Mouse (Mus musculus): Measurements from ENCODE around the gene Hmcn1.

Gene Hmcn1

DNA sequence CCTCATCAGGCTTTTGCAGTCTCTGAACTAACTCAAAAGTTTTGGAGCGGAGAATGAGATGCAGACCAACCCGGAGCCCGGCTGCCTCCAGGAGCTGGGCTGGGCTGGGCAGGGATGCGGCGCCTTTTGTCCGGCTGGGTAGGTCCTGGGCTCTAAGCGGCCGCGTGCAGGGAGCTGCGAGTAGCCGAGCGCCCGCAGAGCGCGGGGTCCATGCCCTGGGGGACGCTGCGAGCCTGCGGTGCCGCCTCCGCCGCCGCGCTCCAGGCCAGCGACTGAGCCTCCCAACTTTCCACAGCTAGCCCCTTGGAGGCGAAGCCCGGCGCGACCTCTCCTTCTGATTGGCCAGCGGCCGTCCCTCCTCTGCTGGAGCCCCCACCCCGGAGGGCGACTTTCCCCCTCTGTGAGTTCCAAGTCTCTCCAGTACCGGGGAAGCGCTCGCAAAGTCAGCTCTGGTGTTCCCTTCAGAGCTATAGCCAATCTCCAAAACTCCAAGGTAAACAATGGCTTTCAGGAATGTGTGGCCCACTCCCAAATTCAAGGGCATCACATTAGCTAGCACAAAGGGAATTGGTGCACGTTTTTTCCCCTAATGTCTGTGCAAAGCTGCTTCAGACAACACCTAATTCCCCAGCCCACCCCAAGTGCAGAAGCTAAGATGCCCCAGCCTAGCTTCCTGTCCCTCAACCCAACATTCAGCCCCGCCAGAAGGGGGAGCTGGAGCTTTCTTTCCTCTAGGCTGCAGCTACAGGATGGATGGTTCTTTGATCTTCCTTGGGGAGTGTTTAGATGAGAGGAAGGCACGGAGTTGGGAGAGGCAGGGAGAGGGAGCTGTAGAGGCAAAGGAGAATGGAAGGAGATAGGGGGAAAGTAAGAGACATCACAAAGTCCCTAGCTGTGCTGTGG lies at the start of gene Hmcn1:
Gene Hmcn1, minus strand, starts transcription at position 274 of the 903 bp plus-strand sequence.
- in situ Hi-C loops (cut with MboI, MseI) = no loop called here

DNA sequence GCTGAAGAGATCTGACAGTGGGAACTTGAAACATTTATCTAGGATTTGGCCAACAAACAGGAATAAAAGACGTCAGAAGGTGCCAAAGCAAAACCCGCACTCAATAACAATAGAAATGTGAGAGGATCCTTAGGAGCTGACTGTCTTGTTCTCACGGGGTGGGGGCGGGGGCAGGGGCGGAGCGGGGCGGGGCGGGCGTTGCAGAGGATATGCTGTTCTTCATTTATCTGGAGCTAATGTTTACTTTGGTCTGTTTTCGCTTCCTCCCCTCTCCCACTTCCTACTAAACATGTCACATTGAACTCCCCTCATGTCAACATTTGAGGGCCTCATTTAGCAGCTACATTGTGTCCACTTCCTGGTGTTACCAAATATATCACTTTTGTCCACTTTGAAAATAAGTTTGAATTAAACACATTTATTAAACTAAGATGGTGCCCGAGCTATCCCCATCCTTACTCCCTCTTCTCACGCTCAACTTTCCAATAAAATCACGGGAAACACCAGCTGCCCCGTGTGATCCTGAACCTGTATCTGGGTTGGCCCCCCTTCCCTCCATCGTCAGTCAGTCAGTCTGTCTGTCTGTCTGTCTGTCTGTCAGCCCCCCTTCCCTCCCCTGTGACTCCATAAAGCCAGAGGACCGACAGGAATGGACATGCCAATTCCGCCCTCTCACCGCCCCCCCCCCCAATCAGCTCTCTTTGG lies 47.9 kb upstream of the Hmcn1 start:
- in situ Hi-C loops (cut with MboI, MseI) = no loop called here

DNA sequence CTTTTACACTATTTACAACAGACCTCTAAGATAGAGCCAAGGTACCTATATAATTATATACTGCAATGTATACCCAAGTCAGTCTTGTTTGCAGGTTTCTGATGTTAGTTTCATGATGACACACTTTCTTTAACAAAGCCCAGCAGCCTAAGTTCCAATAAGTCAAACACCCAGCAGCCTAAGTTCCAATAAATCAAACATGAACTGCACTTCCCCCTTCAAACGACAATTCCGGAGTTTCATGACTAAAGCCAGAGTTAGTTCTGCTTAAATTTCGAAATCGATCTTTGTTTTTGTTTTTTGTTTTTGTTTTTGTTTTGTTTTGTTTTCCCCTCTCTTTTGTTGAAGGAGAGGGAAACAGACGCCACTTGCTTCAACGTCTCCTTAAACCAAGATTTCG lies 47.1 kb upstream of the Hmcn1 start:
- in situ Hi-C loops (cut with MboI, MseI) = no loop called here

DNA sequence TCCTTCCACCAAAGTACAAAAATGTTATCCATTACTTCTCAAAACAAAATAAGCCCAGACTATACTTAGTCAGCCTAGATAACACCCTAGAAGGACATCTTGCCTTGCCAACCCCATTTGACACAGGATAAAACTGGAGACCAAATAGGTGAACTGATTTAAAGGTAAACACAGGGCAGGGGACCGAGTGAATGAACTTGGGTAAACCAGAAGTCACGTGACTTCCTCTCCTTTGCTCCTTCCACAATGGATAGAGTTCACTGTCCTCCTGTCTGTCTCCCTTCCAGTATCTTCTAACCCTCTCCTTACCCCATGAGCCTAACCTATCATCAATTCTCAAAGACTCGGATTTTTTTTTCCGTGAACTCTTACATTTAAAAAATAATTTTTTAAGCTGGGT lies 46.0 kb upstream of the Hmcn1 start:
- in situ Hi-C loops (cut with MboI, MseI) = no loop called here

DNA sequence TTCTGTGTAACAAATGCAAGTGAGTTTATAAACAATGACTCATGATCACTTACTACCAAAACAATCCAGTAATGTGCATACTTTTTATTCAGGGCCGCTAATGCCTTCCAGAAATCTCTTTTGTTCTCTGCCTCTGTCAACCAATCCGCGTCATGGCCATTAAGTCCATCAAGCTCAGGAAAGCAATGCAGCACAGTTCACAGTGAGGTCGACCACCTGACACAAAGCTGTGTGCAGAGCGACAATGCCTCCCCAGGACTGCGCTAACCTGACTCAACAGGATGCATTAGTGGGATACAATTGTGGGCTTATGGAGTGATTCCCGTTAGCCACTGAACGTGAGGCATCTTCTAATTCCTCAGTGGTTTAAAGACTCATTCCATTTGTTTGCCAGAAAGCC lies 45.3 kb upstream of the Hmcn1 start:
- in situ Hi-C loops (cut with MboI, MseI) = no loop called here

DNA sequence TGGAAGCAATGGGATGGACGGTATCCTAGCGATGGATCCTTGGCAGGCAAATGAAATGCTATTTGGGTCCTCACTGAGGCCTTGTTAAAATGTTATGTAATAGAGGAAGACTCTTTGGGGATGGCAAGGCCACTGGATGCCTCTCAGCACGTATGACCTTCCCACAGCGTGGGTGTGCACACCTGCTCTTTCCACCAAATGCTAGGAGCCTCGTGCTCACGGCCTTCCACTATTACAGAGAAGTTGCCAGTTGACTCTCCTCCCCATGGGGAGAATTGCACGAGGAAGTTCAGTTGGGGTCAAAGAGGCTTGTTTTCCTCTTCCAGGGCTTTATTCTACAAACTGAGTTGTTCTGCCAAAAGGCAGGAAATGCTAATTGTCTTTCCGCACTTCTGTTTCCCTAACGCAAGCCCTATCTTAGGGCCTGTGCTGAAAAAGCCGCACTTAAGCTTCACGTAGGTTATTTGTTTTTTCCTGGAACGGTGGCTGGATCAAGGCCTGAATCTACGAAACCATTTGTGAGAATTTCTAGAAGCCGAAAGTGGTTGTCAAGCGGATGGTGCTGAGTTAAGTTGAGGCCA lies 43.3 kb upstream of the Hmcn1 start:
- in situ Hi-C loops (cut with MboI, MseI) = no loop called here

DNA sequence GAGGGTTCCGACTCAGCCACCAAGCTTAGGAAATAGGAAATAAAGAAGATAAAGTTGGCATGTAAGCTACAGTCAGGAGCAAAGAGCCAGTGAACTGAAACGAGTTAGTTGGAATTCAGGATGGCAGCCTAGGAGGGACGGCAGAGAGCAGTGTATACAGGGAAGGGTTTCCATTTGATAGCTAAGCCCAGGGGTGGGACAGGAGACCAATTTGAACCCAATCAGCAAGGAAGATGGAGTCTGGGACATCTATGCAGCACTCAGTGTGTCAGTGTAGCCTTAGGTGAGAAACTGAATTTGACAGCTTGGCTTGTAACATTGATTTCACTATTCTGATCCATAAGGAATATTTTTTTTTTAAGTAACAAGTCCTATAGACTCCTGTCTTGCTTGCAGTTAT lies 42.5 kb upstream of the Hmcn1 start:
- in situ Hi-C loops (cut with MboI, MseI) = no loop called here

DNA sequence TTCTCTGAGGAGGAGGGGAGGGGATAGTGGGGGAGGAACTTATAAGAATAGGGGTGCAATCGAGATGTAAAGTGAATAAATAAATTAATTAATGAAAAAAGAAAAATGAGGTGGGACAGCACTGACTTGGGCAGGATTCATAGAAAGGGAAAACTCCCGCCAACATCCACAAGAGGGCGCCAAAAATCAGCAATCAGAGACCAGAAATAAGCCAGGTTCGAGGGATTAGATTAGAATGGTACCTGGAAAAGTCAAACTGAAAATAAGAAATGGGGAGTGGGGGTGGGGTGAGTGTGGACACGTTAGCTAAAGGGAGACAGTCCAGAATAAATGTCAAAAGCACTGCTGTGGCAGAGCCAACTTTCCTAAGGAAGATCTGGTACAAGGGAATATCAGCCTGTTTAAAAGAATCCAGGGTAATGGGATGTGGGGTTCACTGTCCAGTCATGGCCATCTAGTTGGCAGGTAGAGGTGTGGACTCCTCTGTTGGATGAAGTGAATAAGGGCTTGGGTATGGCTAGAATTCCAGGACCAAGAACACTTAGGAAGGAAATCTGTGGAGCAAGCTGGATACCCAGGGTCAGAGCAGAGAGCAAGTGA lies 41.9 kb upstream of the Hmcn1 start:
- in situ Hi-C loops (cut with MboI, MseI) = no loop called here

DNA sequence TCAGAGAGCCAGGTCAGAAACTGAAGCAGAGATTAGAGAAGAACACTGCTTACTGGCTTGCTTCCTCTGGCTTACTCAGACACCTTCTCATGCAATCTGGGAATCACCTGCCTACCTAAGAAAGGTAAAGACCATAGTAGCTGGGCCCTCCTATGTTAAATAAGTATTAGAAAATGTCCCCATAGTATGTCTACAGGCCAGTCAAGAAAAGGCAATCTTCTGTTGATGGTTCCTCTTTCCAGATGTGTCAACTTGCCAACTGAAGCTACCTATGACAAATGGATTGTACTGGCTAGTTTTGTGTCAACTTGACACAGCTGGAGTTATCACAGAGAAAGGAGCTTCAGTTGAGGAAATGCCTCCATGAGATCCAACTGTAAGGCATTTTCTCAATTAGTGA lies 40.1 kb upstream of the Hmcn1 start:
- in situ Hi-C loops (cut with MboI, MseI) = no loop called here

DNA sequence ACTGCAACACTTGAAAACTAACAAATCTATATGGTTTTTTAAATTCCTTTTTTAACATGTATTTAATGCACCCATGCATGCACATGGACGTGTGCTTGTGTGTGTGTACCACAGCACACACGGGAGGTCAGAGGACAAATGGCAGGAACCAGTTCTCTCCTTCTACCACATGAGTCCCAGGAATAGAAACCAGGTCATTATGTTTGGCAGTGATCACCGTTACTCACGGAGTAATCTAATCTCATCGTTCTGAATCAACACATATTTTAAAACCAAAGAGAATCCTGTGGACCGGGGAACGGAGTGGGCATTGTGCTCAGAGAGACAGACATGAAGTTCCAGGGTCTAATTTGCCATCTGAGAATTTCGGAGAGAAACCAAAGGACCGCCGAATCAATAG lies 38.3 kb upstream of the Hmcn1 start:
- in situ Hi-C loops (cut with MboI, MseI) = no loop called here

DNA sequence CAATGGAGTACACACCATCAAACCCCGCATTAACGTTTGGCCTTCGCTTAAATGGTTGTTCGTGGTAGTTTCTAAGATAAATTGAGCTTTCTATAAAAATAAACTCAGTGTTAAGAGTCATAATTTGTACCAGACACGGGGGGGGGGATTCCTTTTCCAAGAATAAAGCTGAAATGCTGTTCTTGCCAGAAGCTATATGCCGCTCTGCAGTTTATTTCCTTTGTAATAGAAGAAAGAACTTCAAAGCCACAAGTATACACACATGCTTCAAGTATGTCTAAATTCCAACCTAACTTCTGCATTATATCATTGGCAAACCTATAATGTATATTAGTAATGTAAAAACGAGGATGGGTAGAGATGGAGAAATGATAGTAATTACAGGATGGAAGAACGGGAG lies 37.9 kb upstream of the Hmcn1 start:
- in situ Hi-C loops (cut with MboI, MseI) = no loop called here

DNA sequence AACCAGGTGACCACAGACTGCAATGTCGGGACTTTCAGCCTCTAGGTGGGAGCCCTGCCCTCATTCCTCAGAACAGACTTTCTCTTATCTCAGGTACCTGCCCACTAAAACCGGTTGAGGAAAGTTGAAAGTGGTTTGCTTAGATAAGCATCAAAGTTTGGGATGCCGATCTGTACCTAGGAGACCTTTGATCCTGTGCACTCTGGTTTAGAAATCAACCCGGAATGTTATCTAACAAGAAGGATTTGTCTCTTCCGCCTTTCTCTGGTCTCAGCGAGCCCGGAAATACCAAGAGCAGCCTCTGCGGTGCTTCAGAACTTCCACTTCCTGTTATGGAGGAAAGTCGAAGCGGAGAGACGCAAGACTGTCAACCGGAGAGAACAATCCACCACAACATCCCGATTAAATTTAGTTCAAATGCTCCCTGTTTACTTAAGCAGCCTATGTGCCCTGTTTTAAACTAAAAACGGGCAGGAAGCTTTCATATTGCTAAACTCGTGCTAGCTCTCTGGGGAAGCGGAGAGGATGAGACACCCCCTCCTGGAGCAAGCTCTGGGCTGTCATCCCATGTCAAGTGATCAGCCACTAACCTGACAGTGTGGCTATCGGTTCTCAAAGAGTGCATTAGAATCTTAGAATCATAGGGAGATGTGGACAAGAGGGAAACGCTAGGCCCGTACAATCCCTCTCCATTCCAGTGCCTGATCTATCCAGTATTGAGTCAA lies 32.0 kb upstream of the Hmcn1 start:
- in situ Hi-C loops (cut with MboI, MseI) = no loop called here

DNA sequence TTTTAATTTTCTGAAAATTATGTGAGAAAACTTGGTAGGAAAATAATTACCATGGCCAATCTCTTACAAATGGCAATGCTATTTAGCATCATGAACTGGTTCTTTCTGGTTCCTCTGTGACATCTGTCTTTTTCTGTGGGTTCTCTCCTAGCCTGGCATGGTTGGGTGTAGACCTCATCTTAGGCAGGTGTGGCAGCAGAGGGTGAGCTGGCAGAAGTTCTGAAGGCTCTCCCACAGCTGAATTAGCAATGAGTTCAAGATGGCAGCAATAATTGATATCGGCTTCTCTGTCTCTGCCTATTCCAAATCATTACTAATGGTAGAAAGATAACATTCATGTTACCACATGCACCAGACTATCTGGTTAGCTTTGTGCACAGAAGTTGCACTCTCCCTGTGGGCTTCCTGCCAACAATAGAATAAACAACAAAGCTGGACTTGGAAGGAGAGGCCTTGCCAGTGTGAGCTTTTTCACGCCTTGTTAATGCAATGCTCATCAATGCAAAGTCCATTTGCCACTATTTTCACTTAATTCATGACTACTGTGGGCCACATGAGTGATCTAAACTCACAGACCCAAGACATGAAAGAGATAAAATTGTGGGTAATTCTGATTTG lies 26.1 kb upstream of the Hmcn1 start:
- in situ Hi-C loops (cut with MboI, MseI) = no loop called here

DNA sequence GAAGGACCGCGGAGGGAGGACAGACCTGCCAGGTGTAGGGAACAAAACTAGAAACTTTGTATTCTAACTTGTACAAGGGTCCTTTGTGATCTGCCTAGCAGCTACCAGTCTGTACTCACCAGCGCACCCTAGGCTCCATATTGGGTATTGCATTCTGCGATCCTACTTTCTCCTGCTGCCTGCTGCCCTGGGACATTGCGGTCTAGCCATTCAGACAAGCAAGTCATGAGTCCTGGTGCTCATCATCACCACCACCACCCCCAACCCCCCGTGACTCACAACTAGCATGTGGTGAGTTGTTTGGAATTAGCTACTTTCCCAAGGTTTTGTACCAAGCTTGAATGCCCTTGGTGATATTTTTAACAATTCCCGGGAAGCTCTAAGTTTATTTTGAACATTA lies 17.8 kb upstream of the Hmcn1 start:
- in situ Hi-C loops (cut with MboI, MseI) = no loop called here

DNA sequence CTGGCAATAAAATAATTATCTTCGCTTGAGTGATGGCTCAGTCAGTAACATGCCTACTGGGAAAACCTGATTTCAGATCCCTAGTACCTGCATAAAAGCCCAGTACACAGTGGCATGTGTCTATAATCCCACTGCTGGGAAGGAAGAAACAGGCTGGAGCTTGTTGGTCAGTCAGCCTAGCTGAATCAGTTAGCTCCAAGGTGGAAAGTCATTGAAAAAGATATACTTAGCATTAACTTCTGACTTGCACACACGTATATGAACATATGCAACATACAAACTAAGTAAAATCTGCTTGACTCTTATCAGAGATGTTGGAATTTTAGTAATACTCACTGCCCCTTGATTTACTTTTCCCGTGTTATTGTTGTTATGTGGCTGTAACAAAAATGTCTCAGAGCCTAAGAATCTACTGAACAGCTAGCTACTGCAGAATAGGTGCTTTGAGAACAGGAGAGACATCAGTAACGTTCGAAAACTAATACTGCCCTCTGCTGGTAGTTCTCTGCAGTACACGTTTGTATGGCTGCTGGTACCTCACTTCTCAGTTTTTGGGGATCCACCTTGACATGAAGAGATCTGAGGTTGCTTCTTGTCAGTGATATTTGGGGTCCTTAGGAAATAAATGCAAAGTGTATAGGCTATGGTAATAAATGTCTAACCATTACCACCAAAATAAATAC lies 16.0 kb upstream of the Hmcn1 start:
- in situ Hi-C loops (cut with MboI, MseI) = no loop called here

DNA sequence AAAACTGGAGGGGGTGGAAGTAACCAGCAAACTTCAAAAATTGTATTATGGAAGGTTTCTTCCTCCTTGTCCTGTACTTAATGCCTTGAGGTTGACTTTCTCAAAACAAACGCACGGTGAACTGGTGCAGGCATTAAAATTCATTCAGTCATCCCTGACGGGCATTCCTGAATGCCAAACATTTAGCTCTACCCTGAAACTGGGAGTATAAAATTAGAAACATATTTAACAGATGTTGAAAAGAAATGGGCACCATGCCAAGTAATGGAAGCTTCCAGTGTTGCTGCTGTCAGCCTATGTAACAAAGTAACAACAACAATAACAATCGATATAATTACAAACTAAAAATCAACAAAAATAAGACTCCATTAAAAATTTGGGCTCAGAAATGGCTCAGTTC lies 14.5 kb upstream of the Hmcn1 start:
- in situ Hi-C loops (cut with MboI, MseI) = no loop called here

DNA sequence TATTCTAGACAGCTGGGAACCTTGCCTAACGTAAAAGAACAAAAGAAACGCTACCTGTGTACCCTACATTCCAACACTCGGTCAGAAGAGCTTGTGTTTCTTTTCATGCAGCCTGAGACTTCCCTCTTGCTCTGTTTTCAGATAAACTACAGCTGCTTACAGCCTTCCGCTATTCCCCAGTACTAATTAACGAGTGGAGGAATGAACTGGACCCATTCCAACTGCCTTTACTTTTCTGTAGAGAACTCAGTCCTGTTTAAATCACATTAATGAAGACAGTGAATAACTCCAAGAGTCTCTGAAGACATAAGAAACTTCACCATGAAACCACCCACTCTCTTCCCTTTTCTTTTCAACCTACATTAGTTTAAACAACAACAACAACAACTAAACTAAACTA lies 10.8 kb upstream of the Hmcn1 start:
- in situ Hi-C loops (cut with MboI, MseI) = no loop called here

DNA sequence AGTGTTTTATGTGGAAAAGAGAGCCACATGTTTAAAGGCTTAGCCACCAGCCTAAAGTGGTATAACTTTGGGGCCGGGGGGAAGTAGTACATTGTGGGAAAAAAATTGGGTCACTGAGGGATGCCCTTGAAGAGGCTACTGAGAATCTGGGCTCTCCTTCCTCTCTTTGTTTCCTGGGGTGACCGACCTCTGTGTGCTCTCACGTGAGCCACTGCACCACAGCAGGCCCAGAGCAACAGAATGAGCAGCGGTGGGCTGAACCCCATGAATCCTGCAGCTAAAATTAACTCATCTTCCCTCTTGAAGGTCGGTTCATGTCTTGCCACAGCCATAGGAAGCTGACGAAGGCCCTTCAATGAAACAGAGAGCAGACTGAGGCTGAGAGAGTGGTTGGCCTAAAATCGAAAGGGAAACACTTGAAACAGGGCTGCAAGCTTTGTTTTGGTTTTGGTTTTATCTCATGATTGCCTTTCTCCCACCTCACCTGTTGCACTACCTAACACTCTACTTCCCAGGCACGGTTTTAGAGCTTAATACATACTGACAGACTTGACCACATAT lies 8.7 kb upstream of the Hmcn1 start:
- in situ Hi-C loops (cut with MboI, MseI) = no loop called here

DNA sequence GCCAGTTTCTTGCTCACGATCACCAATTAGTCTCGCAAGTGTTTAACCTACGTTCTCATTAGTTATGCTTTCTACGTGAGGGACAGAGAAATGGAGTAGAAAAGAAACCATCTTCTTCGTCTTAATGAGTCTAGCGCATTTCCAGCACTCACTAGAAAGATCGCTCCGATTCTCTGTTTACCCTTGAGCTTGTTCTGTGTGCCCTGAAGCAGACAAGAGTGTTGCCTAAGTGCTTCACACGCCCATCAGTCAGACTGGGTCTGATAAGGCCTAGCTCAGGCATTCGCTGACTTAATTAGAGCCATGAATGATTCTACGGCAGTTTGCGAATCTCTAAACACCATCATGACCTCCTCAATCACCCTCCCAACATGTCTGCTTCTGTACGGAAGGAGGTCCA lies 7.5 kb upstream of the Hmcn1 start:
- in situ Hi-C loops (cut with MboI, MseI) = no loop called here

DNA sequence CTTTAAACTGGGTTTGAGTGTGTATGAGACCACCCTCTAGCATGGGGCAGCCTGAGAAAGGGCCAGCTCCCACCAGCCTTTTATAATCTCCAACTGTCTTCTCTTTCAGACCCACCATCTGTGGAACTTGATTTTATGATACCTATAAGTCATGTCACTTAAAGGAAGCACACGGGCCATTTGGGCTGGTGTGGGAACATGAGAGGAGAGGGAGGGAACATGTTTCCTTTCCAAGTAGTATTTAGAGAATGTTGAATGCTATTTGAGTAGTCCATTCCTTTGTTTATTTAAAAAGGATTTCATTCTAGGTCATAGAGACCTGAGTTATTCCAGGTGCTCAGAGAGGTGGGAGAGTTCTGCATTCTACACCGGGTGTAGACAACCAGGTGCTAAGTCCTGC lies 1.4 kb upstream of the Hmcn1 start:
- in situ Hi-C loops (cut with MboI, MseI) = no loop called here

All from regulatory T cell (primary cell).